Mouse (Mus musculus) MEL (cell line): ENCODE measurements around the gene Cep135.

Experiments
- BHLHE40 ChIP-seq: IDR thresholded peaks from 2 replicates; pipeline ENCODE4 v1.6.1; 2012; ENCODE audit warnings: low read depth, mild to moderate bottlenecking, inconsistent platforms, low read length, improper control_type of control experiment, borderline replicate concordance
- EP300 ChIP-seq, 2 experiments: IDR thresholded peaks; 2 replicates each; pipeline ENCODE4 v1.6.1; 2011; ENCODE audit warnings: improper control_type of control experiment in 2 of 2, low read length in 2 of 2, low read depth in 1 of 2, mild to moderate bottlenecking in 1 of 2
- MEF2A ChIP-seq: IDR thresholded peaks from 2 replicates; pipeline ENCODE4 v1.6.1; 2014; ENCODE audit warnings: low read depth, mild to moderate bottlenecking, inconsistent platforms, low read length, improper control_type of control experiment; ENCODE audit not compliant: poor library complexity, insufficient replicate concordance, severe bottlenecking; ENCODE audit errors: extremely low read depth
- POLR2A ChIP-seq, 2 experiments: IDR thresholded peaks; 2 replicates each; pipeline ENCODE4 v1.6.1; 2011 to 2012; ENCODE audit warnings: low read length in 2 of 2, mild to moderate bottlenecking in 2 of 2, control low read depth in 1 of 2, improper control_type of control experiment in 1 of 2, low read depth in 1 of 2, moderate library complexity in 1 of 2; ENCODE audit not compliant: control insufficient read depth in 1 of 2, insufficient read depth in 1 of 2, poor library complexity in 1 of 2
- USF1 ChIP-seq: IDR thresholded peaks from 2 replicates; pipeline ENCODE4 v1.6.1; 2014; ENCODE audit warnings: low read depth, mild to moderate bottlenecking, inconsistent platforms, low read length, improper control_type of control experiment, moderate library complexity

DNA sequence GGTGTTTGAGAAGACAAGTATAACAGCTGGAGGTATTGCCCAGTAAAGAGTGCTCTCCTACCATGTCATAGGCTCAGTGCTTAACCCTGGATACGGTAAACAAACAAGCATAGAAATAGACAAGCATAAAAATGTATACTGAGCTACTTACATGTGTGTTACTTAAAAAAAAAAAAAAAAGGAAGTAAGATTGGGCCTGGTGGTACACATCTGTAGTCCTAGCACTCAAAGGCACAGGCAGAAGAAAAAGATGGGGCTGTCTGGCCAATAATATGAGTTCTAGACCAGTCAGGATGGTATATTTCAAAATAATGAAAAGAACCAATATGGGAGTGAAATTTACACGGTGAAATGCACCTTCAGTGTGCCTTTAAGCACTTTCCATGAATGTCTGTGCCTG, 1.5 kb downstream of the Cep135 start:
- TF ChIP-seq USF1 (no peak), EP300 (IDR thresholded peaks at IDR 0.05; ENCODE audit: low read depth in 1 of 2, low read length in 2 of 2) (no peak), POLR2A (IDR thresholded peaks at IDR 0.05; ENCODE audit: control insufficient read depth in 1 of 2, insufficient read depth in 1 of 2, low read depth in 1 of 2, low read length in 2 of 2, poor library complexity in 1 of 2) (no peak), BHLHE40 (no peak), MEF2A (no peak)
